20 mouse cellular contexts compared by ENCODE assay signal in genomic region chr4:127331171-127331570, GRCm38 (mm10). TPM values are rescaled to one million over a fixed set of nuclear protein-coding genes. Genes with fewer than 3 reads are reported as not detected.
DNase-seq lines count a peak whose midpoint lies in the region; ATAC-seq and TF ChIP-seq lines count a peak whose summit lies in the region.
"Had no signal": no experiment of that assay in that cellular context is flagged by ENCODE, and none has a peak within 500 bp of the region (broad histone marks: within the 10 kb centered on the region; RNA-seq: fewer than 3 reads in every experiment).

No protein-coding gene starts in this region.

- 29% methylated on average over 13 of the region's 13 CpGs for WGBS in intestine, embryonic 15.5 days
- 31% methylated on average over 13 of the region's 13 CpGs for WGBS in intestine, embryonic 16.5 days
- WGBS in stomach, embryonic 15.5 days, result 28% methylated on average over 13 of the region's 13 CpGs
- WGBS in stomach, postnatal 0 days, result 27% methylated on average over 13 of the region's 13 CpGs
- WGBS in hindbrain, embryonic 13.5 days, result 15% methylated on average over 13 of the region's 13 CpGs
- WGBS in liver, embryonic 11.5 days, result 28% methylated on average over 13 of the region's 13 CpGs

- peaks cover 49% of the 10 kb centered on the region for H3K27me3 ChIP-seq in intestine, embryonic 15.5 days (replicated peaks)
- peaks cover 28% of the 10 kb centered on the region for H3K27me3 ChIP-seq in intestine, embryonic 16.5 days (replicated peaks; ENCODE audit: control insufficient read depth, insufficient read depth, low read length)
- H3K27me3 ChIP-seq in stomach, embryonic 15.5 days (replicated peaks), result peaks cover 51% of the 10 kb centered on the region
- H3K27me3 ChIP-seq in stomach, postnatal 0 days (ENCODE audit: control insufficient read depth, insufficient read depth, low read length), result peaks cover 11% of the 10 kb centered on the region; the same call in 1 of the 2 replicates
- peaks cover 70% of the 10 kb centered on the region for H3K27me3 ChIP-seq in hindbrain, embryonic 13.5 days
- peaks cover 57% of the 10 kb centered on the region for H3K27me3 ChIP-seq in liver, embryonic 11.5 days (replicated peaks; ENCODE audit: control insufficient read depth, insufficient read depth, low read length)

- H3K4me1 ChIP-seq in intestine, embryonic 15.5 days (replicated peaks), result peaks cover 10% of the 10 kb centered on the region
- peaks cover 11% of the 10 kb centered on the region for H3K4me1 ChIP-seq in intestine, embryonic 16.5 days (ENCODE audit: control insufficient read depth, insufficient read depth, low read length)
- H3K4me1 ChIP-seq in stomach, embryonic 15.5 days, result peaks cover 15% of the 10 kb centered on the region
- H3K4me1 ChIP-seq in stomach, postnatal 0 days (replicated peaks; ENCODE audit: control insufficient read depth, insufficient read depth), result peaks cover 3% of the 10 kb centered on the region; the same call in 1 of the 2 replicates
- peaks cover 35% of the 10 kb centered on the region for H3K4me1 ChIP-seq in hindbrain, embryonic 13.5 days (replicated peaks)
- H3K4me1 ChIP-seq in liver, embryonic 11.5 days (replicated peaks; ENCODE audit: control insufficient read depth, insufficient read depth, low read length), result no peaks in the 10 kb centered on the region; the same call in none of the 2 replicates

- H3K9ac ChIP-seq in intestine, embryonic 15.5 days, result no peak overlapping the region
- no peak overlapping the region for H3K9ac ChIP-seq in intestine, embryonic 16.5 days (ENCODE audit: low read depth, low read length)
- no peak overlapping the region for H3K9ac ChIP-seq in stomach, embryonic 15.5 days
- H3K9ac ChIP-seq in stomach, postnatal 0 days (ENCODE audit: low read length), result no peak overlapping the region
- H3K9ac ChIP-seq in hindbrain, embryonic 13.5 days, result no peak overlapping the region
- no peak overlapping the region for H3K9ac ChIP-seq in liver, embryonic 11.5 days (ENCODE audit: low read depth, low read length)

- TF ChIP-seq EP300 in stomach, postnatal 0 days (optimal IDR thresholded peaks at IDR 0.05), result no peak

- H3K9me3 ChIP-seq in intestine, embryonic 15.5 days, result no peaks in the 10 kb centered on the region
- no peaks in the 10 kb centered on the region for H3K9me3 ChIP-seq in intestine, embryonic 16.5 days (ENCODE audit: control insufficient read depth, low read length)
- no peaks in the 10 kb centered on the region for H3K9me3 ChIP-seq in stomach, embryonic 15.5 days
- no peaks in the 10 kb centered on the region for H3K9me3 ChIP-seq in stomach, postnatal 0 days (ENCODE audit: control insufficient read depth, low read length)
- no peaks in the 10 kb centered on the region for H3K9me3 ChIP-seq in hindbrain, embryonic 13.5 days
- H3K9me3 ChIP-seq in liver, embryonic 11.5 days (ENCODE audit: control insufficient read depth, low read length), result no peaks in the 10 kb centered on the region
- H3K9me3 ChIP-seq: heart, embryonic 12.5 days had no signal

- TF ChIP-seq CTCF in stomach, postnatal 0 days (IDR thresholded peaks at IDR 0.05; ENCODE audit: low read depth), result no peak

- no peak for ATAC-seq in intestine, embryonic 15.5 days
- no peak for ATAC-seq in intestine, embryonic 16.5 days
- ATAC-seq in stomach, embryonic 15.5 days (ENCODE audit: insufficient read depth, low FRiP score, low read depth), result no peak
- ATAC-seq in stomach, postnatal 0 days (ENCODE audit: low FRiP score, low TSS enrichment), result no peak
- no peak for ATAC-seq in hindbrain, embryonic 13.5 days (ENCODE audit: low FRiP score)
- ATAC-seq in liver, embryonic 11.5 days (replicated peaks; ENCODE audit: low FRiP score), result no peak

- H3K4me2 ChIP-seq in intestine, embryonic 15.5 days (replicated peaks), result peak overlapping the region; percentile 65
- H3K4me2 ChIP-seq in intestine, embryonic 16.5 days (ENCODE audit: low read depth, low read length), result no peak overlapping the region
- H3K4me2 ChIP-seq in stomach, embryonic 15.5 days, result peak overlapping the region; percentile 50; the same call in 1 of the 2 replicates
- no peak overlapping the region for H3K4me2 ChIP-seq in stomach, postnatal 0 days (replicated peaks; ENCODE audit: low read depth)
- peak overlapping the region; percentile 52; the same call in 1 of the 2 replicates for H3K4me2 ChIP-seq in hindbrain, embryonic 13.5 days
- H3K4me2 ChIP-seq in liver, embryonic 11.5 days, result no peak overlapping the region

- H3K4me3 ChIP-seq in intestine, embryonic 15.5 days (replicated peaks), result 0 out of 2 replicates have a peak overlapping the region, but pooled peaks have one; percentile 32
- no peak overlapping the region for H3K4me3 ChIP-seq in intestine, embryonic 16.5 days (ENCODE audit: low read length)
- no peak overlapping the region for H3K4me3 ChIP-seq in stomach, embryonic 15.5 days (replicated peaks)
- no peak overlapping the region for H3K4me3 ChIP-seq in stomach, postnatal 0 days (ENCODE audit: low read depth, low read length)
- H3K4me3 ChIP-seq in hindbrain, embryonic 13.5 days, result no peak overlapping the region
- H3K4me3 ChIP-seq in liver, embryonic 11.5 days (ENCODE audit: low read depth, low read length), result no peak overlapping the region
- H3K4me3 ChIP-seq: myocyte had no signal

- DNase-seq in stomach, postnatal 0 days (ENCODE audit: low spot score), result no peak
- no peak for DNase-seq in left cerebral cortex, adult 8-10 months (ENCODE audit: low spot score in 2 of 2)
- no peak for DNase-seq in liver, embryonic 11.5 days (ENCODE audit: low spot score)
- DNase-seq in lung, adult 18-20 months, result no peak
- DNase-seq: cerebellum, adult 9-11 months; kidney, adult 9 months had no signal

- H3K27ac ChIP-seq in intestine, embryonic 15.5 days, result no peak overlapping the region
- no peak overlapping the region for H3K27ac ChIP-seq in intestine, embryonic 16.5 days (ENCODE audit: low read length)
- no peak overlapping the region for H3K27ac ChIP-seq in stomach, embryonic 15.5 days
- no peak overlapping the region for H3K27ac ChIP-seq in stomach, postnatal 0 days (replicated peaks)
- no peak overlapping the region for H3K27ac ChIP-seq in hindbrain, embryonic 13.5 days
- H3K27ac ChIP-seq in liver, embryonic 11.5 days (ENCODE audit: low read depth, low read length), result no peak overlapping the region

- no peaks in the 10 kb centered on the region for H3K36me3 ChIP-seq in intestine, embryonic 15.5 days
- no peaks in the 10 kb centered on the region for H3K36me3 ChIP-seq in intestine, embryonic 16.5 days (ENCODE audit: control insufficient read depth, insufficient read depth, low read length)
- H3K36me3 ChIP-seq in stomach, embryonic 15.5 days, result no peaks in the 10 kb centered on the region
- no peaks in the 10 kb centered on the region for H3K36me3 ChIP-seq in stomach, postnatal 0 days (ENCODE audit: control insufficient read depth, insufficient read depth, low read length)
- H3K36me3 ChIP-seq in hindbrain, embryonic 13.5 days, result no peaks in the 10 kb centered on the region
- no peaks in the 10 kb centered on the region for H3K36me3 ChIP-seq in liver, embryonic 11.5 days (ENCODE audit: control insufficient read depth, insufficient read depth, low read length)
- H3K36me3 ChIP-seq: heart, embryonic 12.5 days had no signal

RNA-seq across cellular contexts. Expression of gene Gjb3, which starts 0.5 kb away (rescaled TPM):
- 4.1 and 4.2 TPM in 2 replicates for polyA plus RNA-seq in intestine, embryonic 15.5 days (2015; fragmentation: Nextera tagmentation; extraction: Ambion mirVana)
- 3.9 and 5.6 TPM in 2 replicates for polyA plus RNA-seq in intestine, embryonic 16.5 days (2015; fragmentation: Nextera tagmentation; extraction: Ambion mirVana)
- polyA plus RNA-seq in stomach, embryonic 15.5 days (2015; fragmentation: Nextera tagmentation; extraction: Ambion mirVana), result 4.3 and 5.6 TPM in 2 replicates
- polyA plus RNA-seq in stomach, postnatal 0 days (2015; fragmentation: Nextera tagmentation; extraction: Ambion mirVana), result 15.1 and 15.5 TPM in 2 replicates
- polyA plus RNA-seq in hindbrain, embryonic 13.5 days (2015; fragmentation: Nextera tagmentation; extraction: Ambion mirVana), result 0.30 and 0.54 TPM in 2 replicates
- not detected for total RNA-seq in left cerebral cortex, adult 8-10 months (2022)
- polyA plus RNA-seq in liver, embryonic 11.5 days (2014; fragmentation: Nextera tagmentation; extraction: Ambion mirVana), result 0.14 and 0.26 TPM in 2 replicates
- total RNA-seq: gastrocnemius, postnatal 4 days; megakaryocyte, adult 5-6 weeks had no signal
- polyA plus RNA-seq: heart, embryonic 12.5 days had no signal

RNA-seq across cellular contexts. Expression of gene Gja4, which starts 17.3 kb away (rescaled TPM):
- polyA plus RNA-seq in intestine, embryonic 15.5 days (2015; fragmentation: Nextera tagmentation; extraction: Ambion mirVana), result 20.0 and 21.0 TPM in 2 replicates
- polyA plus RNA-seq in intestine, embryonic 16.5 days (2015; fragmentation: Nextera tagmentation; extraction: Ambion mirVana), result 17.2 and 17.9 TPM in 2 replicates
- polyA plus RNA-seq in stomach, embryonic 15.5 days (2015; fragmentation: Nextera tagmentation; extraction: Ambion mirVana), result 15.2 and 15.9 TPM in 2 replicates
- polyA plus RNA-seq in stomach, postnatal 0 days (2015; fragmentation: Nextera tagmentation; extraction: Ambion mirVana), result 7.3 and 8.0 TPM in 2 replicates
- polyA plus RNA-seq in hindbrain, embryonic 13.5 days (2015; fragmentation: Nextera tagmentation; extraction: Ambion mirVana), result 20.6 and 23.4 TPM in 2 replicates
- total RNA-seq in left cerebral cortex, adult 8-10 months (2022), result 1 to 10 TPM; 3.7 to 4.6 (median 3.9) TPM
- polyA plus RNA-seq in liver, embryonic 11.5 days (2014; fragmentation: Nextera tagmentation; extraction: Ambion mirVana), result 4.4 and 5.5 TPM in 2 replicates
- total RNA-seq: hematopoietic stem cell, adult 5-6 weeks; megakaryocyte, adult 5-6 weeks had no signal

RNA-seq across cellular contexts. Expression of gene Gjb4, which starts 22.7 kb away (rescaled TPM):
- polyA plus RNA-seq in intestine, embryonic 15.5 days (2015; fragmentation: Nextera tagmentation; extraction: Ambion mirVana), result 0.16 TPM in 1 of 2 replicates, not detected in the other
- 0.09 TPM in 1 of 2 replicates, not detected in the other for polyA plus RNA-seq in intestine, embryonic 16.5 days (2015; fragmentation: Nextera tagmentation; extraction: Ambion mirVana)
- polyA plus RNA-seq in stomach, embryonic 15.5 days (2015; fragmentation: Nextera tagmentation; extraction: Ambion mirVana), result 0.53 and 0.89 TPM in 2 replicates
- 1.7 and 2.0 TPM in 2 replicates for polyA plus RNA-seq in stomach, postnatal 0 days (2015; fragmentation: Nextera tagmentation; extraction: Ambion mirVana)
- 0.26 TPM in 1 of 2 replicates, not detected in the other for polyA plus RNA-seq in hindbrain, embryonic 13.5 days (2015; fragmentation: Nextera tagmentation; extraction: Ambion mirVana)
- not detected for total RNA-seq in left cerebral cortex, adult 8-10 months (2022)
- not detected in 2 replicates for polyA plus RNA-seq in liver, embryonic 11.5 days (2014; fragmentation: Nextera tagmentation; extraction: Ambion mirVana)
- total RNA-seq: adrenal gland, postnatal 4 days; gastrocnemius, postnatal 4 days; hematopoietic stem cell, adult 5-6 weeks; layer of hippocampus, adult 18-20 months; left cerebral cortex, adult 18-20 months had no signal
- polyA plus RNA-seq: frontal cortex, adult 2 months; heart, embryonic 12.5 days; thymus, postnatal 0 days had no signal

RNA-seq across cellular contexts. Expression of gene Gjb5, which starts 26.8 kb away (rescaled TPM):
- polyA plus RNA-seq in intestine, embryonic 15.5 days (2015; fragmentation: Nextera tagmentation; extraction: Ambion mirVana), result 0.68 and 0.89 TPM in 2 replicates
- 0.73 and 0.88 TPM in 2 replicates for polyA plus RNA-seq in intestine, embryonic 16.5 days (2015; fragmentation: Nextera tagmentation; extraction: Ambion mirVana)
- polyA plus RNA-seq in stomach, embryonic 15.5 days (2015; fragmentation: Nextera tagmentation; extraction: Ambion mirVana), result 0.76 and 0.90 TPM in 2 replicates
- 3.3 and 3.8 TPM in 2 replicates for polyA plus RNA-seq in stomach, postnatal 0 days (2015; fragmentation: Nextera tagmentation; extraction: Ambion mirVana)
- polyA plus RNA-seq in hindbrain, embryonic 13.5 days (2015; fragmentation: Nextera tagmentation; extraction: Ambion mirVana), result 0.18 and 0.25 TPM in 2 replicates
- not detected for total RNA-seq in left cerebral cortex, adult 8-10 months (2022)
- 0.22 and 0.40 TPM in 2 replicates for polyA plus RNA-seq in liver, embryonic 11.5 days (2014; fragmentation: Nextera tagmentation; extraction: Ambion mirVana)
- total RNA-seq: hematopoietic stem cell, adult 5-6 weeks; layer of hippocampus, adult 18-20 months; left cerebral cortex, adult 18-20 months; megakaryocyte, adult 5-6 weeks had no signal

Comparison
In these comparisons a context has a peak if more than half of its experiments do, and no peak if none do; other contexts are left out.
1. H3K4me2 ChIP-seq: peak in intestine, embryonic 15.5 days (single experiment), stomach, embryonic 15.5 days (single experiment) and hindbrain, embryonic 13.5 days (single experiment); none in intestine, embryonic 16.5 days (single experiment), stomach, postnatal 0 days (single experiment) and liver, embryonic 11.5 days (single experiment).